In the genomic region with DNA sequence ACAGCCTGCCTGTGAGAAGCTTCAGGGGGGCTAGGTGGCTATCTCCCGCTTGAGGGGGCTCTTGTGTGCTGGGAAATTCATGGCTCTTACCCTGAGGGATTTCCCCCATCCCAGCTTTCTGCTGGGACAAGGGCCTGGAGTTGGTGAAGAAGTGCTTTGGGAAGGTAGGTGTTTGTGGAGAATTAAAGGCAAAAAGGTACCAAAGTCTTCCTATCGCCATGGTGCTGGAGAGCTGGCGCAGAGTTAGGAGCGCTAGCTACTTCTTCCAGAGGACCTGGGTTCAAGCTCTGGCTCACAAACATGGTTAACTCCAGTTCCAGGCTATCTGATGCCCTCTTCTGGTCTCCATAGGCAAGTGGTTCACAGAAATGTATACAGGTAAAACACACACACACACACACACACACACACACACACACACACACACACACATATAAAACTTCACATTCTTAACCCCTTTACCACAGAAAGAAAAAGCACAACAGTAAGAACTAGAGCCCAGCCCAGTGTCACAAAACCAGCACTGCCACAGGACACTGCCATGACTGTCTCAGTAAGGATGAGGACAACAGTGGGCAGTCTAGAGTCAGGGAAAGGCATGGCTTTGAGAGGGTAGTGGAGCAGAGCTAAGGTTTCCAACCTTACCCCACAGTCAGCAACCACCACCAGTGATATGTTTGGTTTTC, we compare ENCODE assay signal across 12 mouse cellular contexts. TPM values are rescaled to one million over a fixed set of nuclear protein-coding genes. Genes with fewer than 3 reads are reported as not detected.
DNase-seq lines count a peak whose midpoint lies in the region; ATAC-seq and TF ChIP-seq lines count a peak whose summit lies in the region.
"Had no signal": no experiment of that assay in that cellular context is flagged by ENCODE, and none has a peak within 500 bp of the region (broad histone marks: within the 10 kb centered on the region; RNA-seq: fewer than 3 reads in every experiment).

No protein-coding gene starts in this region.

- 80% methylated on average over 4 of the region's 4 CpGs for WGBS in bone marrow, adult 2 months
- 78% methylated on average over 4 of the region's 4 CpGs for WGBS in liver, embryonic 14.5 days (ENCODE audit: insufficient replicate concordance)

- peak overlapping the region; percentile 74 for H3K9ac ChIP-seq in liver, embryonic 14.5 days (replicated peaks)
- H3K9ac ChIP-seq: neural tube, embryonic 15.5 days had no signal

- peak overlapping the region; percentile 87 for H3K4me3 ChIP-seq in gastrocnemius, adult 2 months
- H3K4me3 ChIP-seq in layer of hippocampus, adult 2 months = peak overlapping the region; percentile 62
- peak overlapping the region; percentile 56 for H3K4me3 ChIP-seq in bone marrow, adult 2 months (replicated peaks; ENCODE audit: control insufficient read depth, low read depth, low read length)
- peak overlapping the region; percentile 67 to 86 for H3K4me3 ChIP-seq in liver, embryonic 14.5 days (ENCODE audit: insufficient read depth in 1 of 2, low read depth in 2 of 2, low read length in 2 of 2)

- no peak for TF ChIP-seq CTCF in gastrocnemius, adult 2 months (IDR thresholded peaks at IDR 0.05)
- TF ChIP-seq CTCF in layer of hippocampus, adult 2 months (conservative IDR thresholded peaks at IDR 0.05) = peak; percentile 30
- no peak for TF ChIP-seq CTCF in bone marrow, adult 2 months (IDR thresholded peaks at IDR 0.05; ENCODE audit: control insufficient read depth, insufficient read depth, low read length)
- peak; percentile 64 for TF ChIP-seq CTCF in liver, embryonic 14.5 days (IDR thresholded peaks at IDR 0.05; ENCODE audit: low read depth)

- no peak for TF ChIP-seq EP300 in liver, embryonic 14.5 days (IDR thresholded peaks at IDR 0.05; ENCODE audit: low read depth)

- H3K27ac ChIP-seq in gastrocnemius, adult 2 months = peak overlapping the region; percentile 92
- peak overlapping the region; percentile 89 for H3K27ac ChIP-seq in layer of hippocampus, adult 2 months
- H3K27ac ChIP-seq in bone marrow, adult 2 months (ENCODE audit: control insufficient read depth, insufficient read depth, low read depth, low read length, poor library complexity) = peak overlapping the region; percentile 83; the same call in 1 of the 2 replicates
- peak overlapping the region; percentile 69 for H3K27ac ChIP-seq in liver, embryonic 14.5 days
- H3K27ac ChIP-seq: neural tube, embryonic 15.5 days had no signal

- ATAC-seq in liver, embryonic 14.5 days (ENCODE audit: insufficient read depth) = no peak

- intact Hi-C loops in gastrocnemius, adult 2 months (cut with DNase I) = loop anchor here (5.0 kb wide), 1 partner anchor 35 kb away; no protein-coding TSS in a partner anchor

- no peak for DNase-seq in gastrocnemius, adult 2 months
- DNase-seq in gastrocnemius, postnatal 25 days = no peak
- DNase-seq in layer of hippocampus, adult 2 months (ENCODE audit: low spot score in 2 of 2) = no peak
- no peak for DNase-seq in layer of hippocampus, postnatal 25 days (ENCODE audit: extremely low spot score in 1 of 2, low spot score in 1 of 2)
- no peak for DNase-seq in liver, embryonic 14.5 days (ENCODE audit: low read depth in 3 of 3, low spot score in 3 of 3)
- DNase-seq in spleen, postnatal 10 days (ENCODE audit: low spot score in 2 of 2) = no peak
- DNase-seq in right cerebral cortex, adult 2 months (ENCODE audit: low spot score in 2 of 2) = no peak
- DNase-seq: B cell, adult 2 months had no signal

- peaks cover 23% of the 10 kb centered on the region for H3K36me3 ChIP-seq in liver, embryonic 14.5 days (replicated peaks; ENCODE audit: control insufficient read depth, insufficient read depth, low read depth)
- H3K36me3 ChIP-seq: neural tube, embryonic 15.5 days had no signal

- H3K4me1 ChIP-seq in bone marrow, adult 2 months (ENCODE audit: control insufficient read depth, insufficient read depth, low read length) = peaks cover 15% of the 10 kb centered on the region
- H3K4me1 ChIP-seq in liver, embryonic 14.5 days (replicated peaks; ENCODE audit: control insufficient read depth in 2 of 2, insufficient read depth in 2 of 2, low read length in 1 of 2) = peaks cover 42 to 48% of the 10 kb centered on the region in 2 experiments

- no peak for TF ChIP-seq POLR2A in bone marrow, adult 2 months (IDR thresholded peaks at IDR 0.05; ENCODE audit: borderline replicate concordance, control insufficient read depth, low read depth, low read length)

- H3K4me2 ChIP-seq in liver, embryonic 14.5 days (ENCODE audit: low read depth) = peak overlapping the region; percentile 97

- H3K27me3 ChIP-seq in liver, embryonic 14.5 days (ENCODE audit: control insufficient read depth, insufficient read depth, low read length) = no peaks in the 10 kb centered on the region
- H3K27me3 ChIP-seq: neural tube, embryonic 15.5 days had no signal

- no peaks in the 10 kb centered on the region for H3K9me3 ChIP-seq in liver, embryonic 14.5 days (ENCODE audit: control insufficient read depth, low read length)
- H3K9me3 ChIP-seq: neural tube, embryonic 15.5 days had no signal

RNA-seq across cellular contexts. Expression of gene Plekho2, which starts 2.2 kb away (rescaled TPM):
- total RNA-seq in gastrocnemius, adult 2 months (2021) = 1 to 10 TPM; 4.4 to 4.5 TPM
- total RNA-seq in gastrocnemius, postnatal 25 days (2021) = 1 to 10 TPM; 4.7 to 6.3 TPM
- total RNA-seq in layer of hippocampus, adult 2 months (2021) = 10 to 100 TPM; 12.0 to 14.5 TPM
- 10 to 100 TPM; 11.3 to 13.7 TPM for total RNA-seq in layer of hippocampus, postnatal 25 days (2021)
- 25.7 and 55.0 TPM in 2 replicates for polyA plus RNA-seq in bone marrow, adult 2 months (2011; ENCODE audit: insufficient read depth, insufficient read length, low replicate concordance, missing spikeins)
- polyA plus RNA-seq in liver, embryonic 14.5 days (2012; rRNA removed) = 15.5 and 15.7 TPM in 2 replicates
- 21.5 and 24.2 TPM in 2 replicates for polyA plus RNA-seq in liver, embryonic 14.5 days (2014; fragmentation: Nextera tagmentation; extraction: Ambion mirVana)

RNA-seq across cellular contexts. Expression of gene Pif1, which starts 9.3 kb away (rescaled TPM):
- total RNA-seq in gastrocnemius, adult 2 months (2021) = not detected
- total RNA-seq in gastrocnemius, postnatal 25 days (2021) = not detected
- total RNA-seq in layer of hippocampus, adult 2 months (2021) = under 1 TPM; 0.17 to 0.38 TPM
- under 1 TPM; 0.07 to 0.19 TPM for total RNA-seq in layer of hippocampus, postnatal 25 days (2021)
- 16.5 and 29.8 TPM in 2 replicates for polyA plus RNA-seq in bone marrow, adult 2 months (2011; ENCODE audit: insufficient read depth, insufficient read length, low replicate concordance, missing spikeins)
- 10.8 and 11.9 TPM in 2 replicates for polyA plus RNA-seq in liver, embryonic 14.5 days (2012; rRNA removed)
- polyA plus RNA-seq in liver, embryonic 14.5 days (2014; fragmentation: Nextera tagmentation; extraction: Ambion mirVana) = 6.8 and 7.7 TPM in 2 replicates

RNA-seq across cellular contexts. Expression of gene Rbpms2, which starts 51.8 kb away (rescaled TPM):
- 1 to 10 TPM in 1 of 2 experiments, under 1 TPM in 1; 0.99 to 1.8 TPM for total RNA-seq in gastrocnemius, adult 2 months (2021)
- total RNA-seq in gastrocnemius, postnatal 25 days (2021) = 1 to 10 TPM; 1.4 to 2.8 TPM
- total RNA-seq in layer of hippocampus, adult 2 months (2021) = 1 to 10 TPM; 2.1 to 2.8 TPM
- 1 to 10 TPM; 2.8 to 2.9 TPM for total RNA-seq in layer of hippocampus, postnatal 25 days (2021)
- polyA plus RNA-seq in bone marrow, adult 2 months (2011; ENCODE audit: insufficient read depth, insufficient read length, low replicate concordance, missing spikeins) = 32.3 and 68.4 TPM in 2 replicates
- polyA plus RNA-seq in liver, embryonic 14.5 days (2012; rRNA removed) = 8.9 and 11.6 TPM in 2 replicates
- polyA plus RNA-seq in liver, embryonic 14.5 days (2014; fragmentation: Nextera tagmentation; extraction: Ambion mirVana) = 11.9 and 13.9 TPM in 2 replicates

RNA-seq across cellular contexts. Expression of gene Ankdd1a, which starts 57.7 kb away (rescaled TPM):
- total RNA-seq in gastrocnemius, adult 2 months (2021) = not detected
- not detected for total RNA-seq in gastrocnemius, postnatal 25 days (2021)
- total RNA-seq in layer of hippocampus, adult 2 months (2021) = 1 to 10 TPM; 4.8 to 5.0 TPM
- 1 to 10 TPM; 3.3 to 3.8 TPM for total RNA-seq in layer of hippocampus, postnatal 25 days (2021)
- polyA plus RNA-seq in bone marrow, adult 2 months (2011; ENCODE audit: insufficient read depth, insufficient read length, low replicate concordance, missing spikeins) = 1.2 TPM in 1 of 2 replicates, not detected in the other
- 0.06 TPM in 1 of 2 replicates, not detected in the other for polyA plus RNA-seq in liver, embryonic 14.5 days (2012; rRNA removed)
- not detected in 2 replicates for polyA plus RNA-seq in liver, embryonic 14.5 days (2014; fragmentation: Nextera tagmentation; extraction: Ambion mirVana)
- total RNA-seq: gastrocnemius, postnatal 4 days; megakaryocyte progenitor cell, adult 5-6 weeks had no signal

Comparison
In these comparisons a context has a peak if more than half of its experiments do, and no peak if none do; other contexts are left out.
1. CTCF ChIP-seq: peak in layer of hippocampus, adult 2 months (single experiment) and liver, embryonic 14.5 days (single experiment); none in gastrocnemius, adult 2 months (single experiment) and bone marrow, adult 2 months (single experiment).
2. Peak in every context shown above with its lines, with median percentiles within 50 percentile points of each other: H3K27ac ChIP-seq and H3K4me3 ChIP-seq.